ENCODE assay signal across 10 mouse cellular contexts in genomic region chr8:77375999-77376398, GRCm38 (mm10).
"Had no signal": no experiment of that assay in that cellular context is flagged by ENCODE, and none has a peak within 500 bp of the region (broad histone marks: within the 10 kb centered on the region; RNA-seq: fewer than 3 reads in every experiment).

No protein-coding gene starts in this region.

- H3K9me3 ChIP-seq: kidney, embryonic 15.5 days; limb, embryonic 13.5 days; midbrain, embryonic 10.5 days; midbrain, embryonic 15.5 days; neural tube, embryonic 13.5 days had no signal

- DNase-seq: spleen, adult 18-20 months; thymus, adult 18-20 months; thymus, postnatal 25 days had no signal

- H3K4me3 ChIP-seq: kidney, embryonic 15.5 days; limb, embryonic 13.5 days; midbrain, embryonic 10.5 days; midbrain, embryonic 15.5 days; neural tube, embryonic 13.5 days had no signal

- H3K4me2 ChIP-seq: kidney, embryonic 15.5 days; limb, embryonic 13.5 days; midbrain, embryonic 15.5 days; neural tube, embryonic 13.5 days had no signal

- H3K4me1 ChIP-seq: kidney, embryonic 15.5 days had no signal

- H3K27me3 ChIP-seq: kidney, embryonic 15.5 days; limb, embryonic 13.5 days; midbrain, embryonic 15.5 days; neural tube, embryonic 13.5 days had no signal

- H3K36me3 ChIP-seq: midbrain, embryonic 15.5 days; neural tube, embryonic 13.5 days had no signal

- H3K27ac ChIP-seq: kidney, embryonic 15.5 days; limb, embryonic 13.5 days; liver, embryonic 14.5 days; midbrain, embryonic 10.5 days; midbrain, embryonic 15.5 days; neural tube, embryonic 13.5 days had no signal

- ATAC-seq: lung, postnatal 0 days had no signal

- H3K9ac ChIP-seq: kidney, embryonic 15.5 days; limb, embryonic 13.5 days; liver, embryonic 14.5 days; midbrain, embryonic 15.5 days; neural tube, embryonic 13.5 days had no signal
